Mouse (Mus musculus) frontal cortex, postnatal 14 days (tissue): Measurements from ENCODE around the gene Rassf1.
A peak's percentile ranks its signal among the peaks of the same experiment; 100 is the strongest.

Source experiments
- DNase-seq, 2 experiments: peaks; one replicate each; pipeline ENCODE4 v3.0.0; 2022; ENCODE audit warnings: low spot score in 2 of 2

Rassf1 gene

DNA sequence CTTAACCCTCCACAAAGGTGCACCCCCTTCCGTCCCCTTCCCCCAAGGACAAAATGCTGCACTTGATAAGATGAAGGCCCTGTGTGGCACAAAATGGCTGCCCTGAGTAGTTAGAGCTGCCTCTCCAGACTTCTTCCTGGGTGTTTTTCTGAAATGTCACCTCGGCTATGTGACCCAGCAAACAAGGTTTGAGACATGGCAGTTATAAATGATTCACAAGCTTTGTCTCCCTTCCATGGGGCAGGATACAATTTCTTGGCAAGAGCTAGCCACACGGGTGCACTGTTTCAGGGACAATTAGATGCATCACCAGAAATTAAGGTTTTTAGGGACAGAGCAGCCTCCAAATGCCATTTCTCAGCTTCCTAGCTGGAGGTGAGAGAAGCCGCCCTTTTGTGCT lies 10.9 kb upstream of the Rassf1 start:
- no peak for DNase-seq

DNA sequence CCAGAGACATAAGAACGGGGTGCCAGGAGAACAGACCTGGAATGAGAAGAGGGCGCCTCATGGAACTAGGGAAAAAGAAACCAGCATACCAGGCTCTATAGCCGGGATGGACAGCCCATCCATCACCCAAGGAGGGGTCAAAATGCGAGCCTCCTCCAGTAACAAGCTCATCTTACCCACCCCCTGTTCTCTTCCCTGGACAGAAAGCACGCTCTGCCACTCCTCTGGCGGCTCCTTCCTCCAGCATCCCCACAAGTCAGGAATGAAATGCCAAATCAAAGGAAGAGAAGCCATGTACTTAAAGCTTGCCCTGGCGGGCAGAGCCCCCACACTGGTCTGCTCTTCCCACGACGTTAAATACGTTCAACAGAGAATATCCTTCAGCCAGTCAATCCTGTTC lies 10.3 kb upstream of the Rassf1 start:
- no peak for DNase-seq

DNA sequence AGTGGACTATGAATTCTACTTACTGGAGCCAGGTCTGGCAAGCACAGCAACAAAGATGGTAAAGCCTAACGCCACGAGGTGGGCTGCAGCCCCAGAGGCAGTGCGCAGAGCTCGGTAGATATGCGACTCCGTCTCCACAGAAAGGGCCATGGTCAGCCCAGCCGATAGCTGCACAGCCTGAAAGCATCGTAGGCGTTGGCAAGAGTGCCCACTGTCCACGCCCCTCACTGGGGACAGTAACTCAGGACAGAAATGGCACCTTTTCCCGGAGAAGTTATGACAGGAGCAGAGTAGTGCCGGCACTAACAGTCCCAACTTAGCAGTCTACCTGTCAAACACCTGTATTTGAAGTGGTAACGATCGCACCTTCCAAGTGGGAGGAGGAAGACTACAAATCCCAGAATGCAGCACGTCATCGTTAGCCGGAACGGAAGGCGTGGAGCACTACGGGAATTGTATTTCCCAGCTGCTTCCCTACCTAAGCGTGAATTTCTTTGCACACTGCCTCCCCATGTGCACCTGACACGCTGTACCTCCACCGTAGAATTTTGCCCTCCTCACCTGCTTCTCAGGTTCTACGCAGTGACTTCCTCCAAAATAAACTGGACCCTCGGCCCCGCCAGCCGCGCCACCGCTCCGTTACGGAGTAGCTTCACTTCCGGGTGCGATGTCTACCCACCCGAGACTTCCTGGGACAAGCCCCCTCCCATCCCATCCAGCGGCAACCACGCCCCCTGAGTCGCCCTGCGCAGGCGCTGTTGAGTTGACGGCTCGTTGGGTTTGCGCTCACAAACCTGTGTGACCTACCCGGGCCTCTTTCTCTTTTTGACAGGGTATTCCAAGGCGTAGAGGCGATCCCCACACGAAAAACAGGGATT lies 9.6 kb upstream of the Rassf1 start, which contains the start of the genes Cyb561d2 and Nprl2:
Cyb561d2 (minus strand) TSS at position 720 of the 878 bp plus-strand sequence.
Nprl2 (plus strand) TSS at position 753 of the 878 bp plus-strand sequence.
- DNase-seq, result peak; percentile 90 to 93

DNA sequence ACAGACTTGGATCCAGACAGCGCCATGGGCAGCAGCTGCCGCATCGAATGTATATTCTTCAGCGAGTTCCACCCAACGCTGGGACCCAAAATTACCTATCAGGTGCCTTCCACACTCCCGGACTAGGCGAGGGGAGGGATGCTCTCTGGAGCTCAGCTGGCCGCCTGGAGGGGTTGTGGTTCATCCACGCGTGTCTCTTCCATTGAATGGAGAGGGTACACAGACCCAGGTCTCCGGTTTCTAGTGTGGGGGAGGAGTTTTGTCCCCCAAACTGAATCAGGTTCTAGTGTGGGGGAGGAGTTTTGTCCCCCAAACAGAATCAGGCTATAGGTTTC lies 9.0 kb upstream of the Rassf1 start:
- DNase-seq, result no peak

DNA sequence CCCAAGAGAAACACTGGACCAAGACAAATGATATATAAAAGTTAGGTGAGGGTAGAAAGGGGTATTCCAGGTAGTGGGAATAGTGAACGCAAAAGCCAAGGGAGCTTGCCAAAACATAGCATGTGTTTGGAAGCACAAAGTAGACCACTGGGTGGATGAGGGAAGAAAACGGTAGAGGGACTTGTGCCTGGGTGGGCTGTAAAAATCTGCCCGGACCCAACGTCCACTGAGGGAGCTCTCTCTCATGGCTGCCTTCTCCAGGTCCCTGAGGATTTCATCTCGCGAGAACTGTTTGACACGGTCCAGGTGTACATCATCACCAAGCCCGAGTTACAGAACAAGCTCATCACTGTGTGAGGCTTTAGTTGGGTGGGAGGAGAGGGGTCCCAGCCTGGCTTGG lies 8.6 kb upstream of the Rassf1 start:
- no peak for DNase-seq

DNA sequence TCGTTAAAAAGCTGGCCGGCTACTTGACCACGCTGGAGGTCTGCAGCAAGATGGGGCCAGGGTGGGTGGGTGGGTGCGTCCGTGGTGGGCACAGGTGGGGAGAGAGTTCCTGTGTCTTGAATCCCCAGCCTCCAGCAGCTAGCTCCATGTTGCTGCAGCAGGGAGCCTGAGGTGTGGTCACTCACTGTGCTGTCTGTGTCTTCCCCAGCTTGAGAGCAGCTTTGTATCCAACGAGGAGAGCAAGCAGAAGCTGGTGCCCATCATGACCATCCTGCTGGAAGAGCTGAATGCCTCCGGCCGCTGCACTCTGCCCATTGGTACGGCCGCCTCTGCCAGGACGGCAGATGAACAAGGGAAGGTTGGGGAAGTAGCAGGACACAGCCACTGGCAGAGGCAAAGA lies 8.1 kb upstream of the Rassf1 start:
- DNase-seq, result no peak

DNA sequence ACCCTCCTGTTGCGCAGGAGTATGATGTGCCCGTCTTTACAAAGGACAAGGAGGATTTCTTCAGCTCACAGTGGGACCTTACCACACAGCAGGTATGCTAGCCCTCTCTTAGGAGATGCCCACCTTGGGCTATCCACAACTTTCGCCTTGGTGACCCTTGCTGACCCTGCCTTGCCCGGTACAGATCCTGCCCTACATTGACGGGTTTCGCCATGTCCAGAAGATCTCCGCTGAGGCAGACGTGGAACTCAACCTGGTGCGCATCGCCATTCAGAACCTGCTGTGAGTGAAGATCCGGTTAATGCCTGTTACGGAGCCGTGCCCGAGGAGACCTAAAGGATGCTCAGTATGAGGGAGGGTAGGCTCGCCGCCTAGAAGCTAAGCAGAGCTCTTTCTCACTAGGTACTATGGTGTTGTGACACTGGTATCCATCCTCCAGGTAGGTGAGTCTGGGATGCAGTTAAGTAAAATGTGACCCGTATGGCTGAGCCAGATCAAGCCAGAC lies 7.1 kb upstream of the Rassf1 start:
- DNase-seq, result no peak

DNA sequence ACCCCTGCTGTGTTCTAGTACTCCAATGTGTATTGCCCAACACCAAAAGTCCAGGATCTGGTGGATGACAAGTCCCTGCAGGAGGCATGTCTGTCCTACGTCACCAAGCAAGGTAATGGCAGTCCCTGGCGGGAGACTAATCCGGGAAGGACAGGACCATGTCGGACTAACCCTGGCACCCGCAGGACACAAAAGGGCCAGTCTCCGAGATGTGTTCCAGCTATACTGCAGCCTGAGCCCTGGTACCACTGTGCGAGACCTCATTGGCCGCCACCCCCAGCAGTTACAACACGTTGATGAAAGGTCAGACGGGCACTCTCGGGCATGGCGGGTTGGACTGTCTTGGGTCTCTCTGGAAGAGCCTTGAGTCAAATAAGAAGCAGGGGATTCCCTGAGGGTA lies 6.6 kb upstream of the Rassf1 start:
- DNase-seq, result no peak

DNA sequence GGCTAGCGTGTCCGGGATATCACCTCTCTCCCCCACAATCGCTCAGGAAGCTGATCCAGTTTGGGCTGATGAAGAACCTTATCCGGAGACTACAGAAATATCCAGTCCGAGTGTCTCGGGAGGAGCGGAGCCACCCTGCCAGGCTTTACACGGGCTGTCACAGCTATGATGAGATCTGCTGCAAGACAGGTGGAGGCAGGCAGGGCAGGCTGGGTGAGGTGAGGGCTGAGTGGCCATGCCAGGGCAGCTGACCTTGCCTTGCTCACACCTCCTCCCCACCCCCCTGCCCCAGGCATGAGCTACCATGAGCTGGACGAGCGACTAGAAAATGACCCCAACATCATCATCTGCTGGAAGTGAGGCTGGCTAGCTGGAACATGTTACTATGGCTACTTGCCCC lies 6.2 kb upstream of the Rassf1 start:
- no peak for DNase-seq

DNA sequence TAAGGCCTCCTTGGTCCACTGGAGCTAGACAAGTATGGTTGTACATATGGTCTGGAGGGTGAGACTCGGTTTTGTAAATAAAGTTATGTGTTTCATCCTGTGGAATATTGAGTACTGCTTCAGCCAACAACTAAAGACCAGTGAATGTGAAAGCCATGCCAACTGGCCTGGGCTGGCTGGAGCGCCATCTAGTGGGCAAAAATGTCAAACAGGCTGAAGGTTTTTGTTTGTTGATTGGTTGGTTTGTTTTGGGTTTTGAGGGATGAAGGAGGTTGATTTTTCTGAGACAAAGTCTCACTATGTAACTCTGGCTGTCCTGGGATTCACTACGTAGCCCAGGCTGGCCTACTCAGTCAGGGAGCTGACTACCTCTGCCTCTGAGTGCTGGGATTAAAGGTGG lies 5.8 kb upstream of the Rassf1 start:
- peak in 1 of 2 experiments; percentile 70 for DNase-seq

DNA sequence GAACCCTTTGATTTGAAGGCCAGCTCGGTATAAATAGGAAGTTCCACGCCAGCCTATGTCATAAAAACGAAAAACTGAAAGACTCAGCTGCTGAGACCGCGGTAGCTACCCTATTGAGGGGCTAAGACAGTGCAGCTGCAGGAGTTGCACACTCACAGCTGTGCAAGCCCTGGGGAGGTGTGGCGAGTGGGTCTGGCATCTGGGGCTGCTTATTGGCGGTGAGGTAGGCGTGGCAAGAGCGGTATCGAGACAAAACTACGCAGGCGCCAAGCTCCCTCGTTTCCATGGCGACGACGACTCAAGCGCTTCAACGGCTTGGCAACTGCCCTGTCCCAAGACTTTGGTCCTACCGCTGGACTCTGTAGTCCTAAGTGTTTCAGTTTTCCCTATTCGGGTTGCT lies 4.3 kb upstream of the Rassf1 start, which contains the start of gene Zmynd10:
Zmynd10 (plus strand) TSS at position 273 of the 400 bp plus-strand sequence.
- peak; percentile 81 to 85 for DNase-seq

DNA sequence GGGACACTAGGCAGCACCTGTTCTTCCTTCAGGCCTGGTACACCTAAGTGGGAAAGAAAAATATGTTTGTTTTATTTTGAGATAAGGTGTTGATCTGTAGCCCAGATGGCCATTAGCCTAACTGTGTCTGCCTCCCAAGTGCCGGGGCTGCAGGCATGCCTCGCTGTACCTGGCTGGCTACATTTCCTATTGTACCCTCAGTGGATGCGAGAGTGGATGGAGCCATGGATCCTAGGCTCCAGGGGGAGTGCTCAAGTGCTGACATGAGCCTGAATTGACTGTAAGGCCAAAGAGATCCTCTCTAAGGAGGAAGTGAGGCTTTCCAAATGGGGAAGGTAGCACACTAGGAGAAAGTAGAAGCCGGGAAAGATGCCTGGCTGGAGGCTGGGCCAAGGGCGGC lies 3.4 kb upstream of the Rassf1 start:
- DNase-seq, result no peak

DNA sequence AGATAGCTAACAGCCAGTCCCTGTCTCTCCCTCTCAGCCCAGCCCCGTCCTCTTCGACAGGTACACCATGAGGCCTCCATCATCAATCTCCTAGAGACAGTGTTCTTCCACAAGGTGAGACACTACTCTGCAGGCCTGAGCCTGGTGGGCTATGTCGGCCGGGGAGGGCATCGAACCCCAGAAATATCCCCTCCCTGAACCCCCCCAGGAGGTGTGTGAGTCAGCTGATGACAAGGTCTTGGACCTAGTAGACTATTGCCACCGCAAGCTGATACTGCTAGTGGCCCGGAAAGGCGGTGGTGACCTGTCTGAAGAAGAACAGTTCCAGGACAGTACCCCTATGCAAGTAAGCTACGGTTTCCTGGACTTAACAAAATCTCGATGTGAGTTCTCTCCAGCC lies 2.5 kb upstream of the Rassf1 start:
- DNase-seq, result no peak

DNA sequence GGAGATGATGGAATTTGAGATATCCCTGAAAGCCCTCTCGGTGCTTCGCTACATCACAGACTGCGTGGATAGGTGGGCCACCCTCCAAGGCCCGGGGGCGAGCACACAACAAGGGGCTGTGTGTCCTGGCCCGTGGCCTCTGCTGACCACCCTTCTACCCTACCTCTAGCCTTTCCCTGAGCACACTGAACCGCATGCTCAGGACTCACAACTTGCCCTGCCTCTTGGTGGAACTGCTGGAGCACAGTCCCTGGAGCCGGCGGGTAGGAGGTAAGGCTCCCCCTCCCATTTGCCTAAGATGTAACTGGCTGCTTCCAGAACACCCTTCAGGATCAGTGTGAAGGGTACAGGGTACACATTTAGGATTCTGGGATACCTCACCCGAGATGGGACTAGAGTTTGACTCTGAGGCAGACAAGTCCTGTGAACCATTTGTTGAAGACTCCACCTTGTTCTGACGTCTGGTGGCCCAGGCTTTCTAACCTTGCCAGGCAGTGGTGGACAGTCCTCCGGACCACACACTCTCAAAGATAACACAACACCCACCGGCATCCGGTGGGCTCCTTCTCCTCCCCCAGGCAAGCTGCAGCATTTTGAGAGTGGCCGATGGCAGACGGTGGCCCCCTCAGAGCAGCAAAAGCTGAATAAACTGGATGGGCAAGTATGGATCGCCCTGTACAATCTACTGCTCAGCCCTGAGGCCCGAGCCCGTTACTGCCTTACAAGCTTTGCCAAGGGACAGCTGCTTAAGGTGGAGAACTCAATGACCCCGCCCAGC lies 1.9 kb upstream of the Rassf1 start:
- DNase-seq, result no peak

DNA sequence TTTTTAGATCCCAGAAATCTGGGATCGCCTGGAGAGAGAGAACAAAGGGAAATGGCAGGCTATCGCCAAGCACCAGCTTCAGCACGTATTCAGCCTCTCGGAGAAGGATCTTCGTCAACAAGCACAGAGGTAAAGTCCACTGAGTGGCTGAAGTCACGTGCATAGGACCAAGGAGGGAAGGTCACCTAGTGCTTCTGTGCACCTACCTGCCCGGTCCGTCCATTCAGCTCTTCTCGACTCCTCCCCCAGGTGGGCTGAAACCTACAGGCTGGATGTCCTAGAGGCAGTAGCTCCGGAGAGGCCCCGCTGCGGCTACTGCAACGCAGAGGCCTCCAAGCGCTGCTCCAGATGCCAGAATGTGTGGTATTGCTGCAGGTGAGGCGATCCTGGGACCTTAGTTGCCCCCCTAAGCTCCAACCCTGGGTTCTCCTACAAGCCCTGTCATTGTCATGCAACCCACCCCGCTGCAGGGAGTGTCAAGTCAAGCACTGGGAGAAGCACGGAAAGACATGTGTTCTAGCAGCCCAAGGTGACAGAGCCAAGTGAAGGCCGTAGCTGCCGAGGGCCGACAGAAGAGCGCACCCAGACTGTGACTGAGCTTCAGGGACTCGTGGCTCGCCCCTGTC lies 751 bp upstream of the Rassf1 start:
- no peak for DNase-seq

DNA sequence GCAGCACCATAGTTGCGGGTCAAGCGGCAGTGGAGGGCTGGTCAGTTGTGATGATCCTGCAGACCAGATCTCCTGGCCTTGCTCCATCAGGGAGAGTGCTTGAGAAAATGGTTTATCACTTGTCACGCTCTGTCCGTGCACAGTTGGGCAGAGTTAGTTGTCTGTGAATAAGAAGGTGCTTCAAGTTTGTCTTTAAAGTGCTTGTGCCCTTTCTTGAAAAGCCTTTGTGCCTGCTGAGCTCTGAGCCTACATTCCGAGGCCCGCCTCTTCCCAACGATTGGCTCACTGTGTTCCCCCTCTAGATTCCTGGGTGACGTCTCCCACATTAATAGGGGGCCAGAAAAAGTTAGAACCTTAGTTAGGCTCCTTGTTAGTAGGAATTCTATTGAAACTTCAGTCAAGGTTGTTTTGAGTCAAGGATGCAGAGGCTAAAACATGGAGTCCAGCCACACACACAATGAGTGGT lies 568 bp downstream of the Rassf1 start:
- no peak for DNase-seq

DNA sequence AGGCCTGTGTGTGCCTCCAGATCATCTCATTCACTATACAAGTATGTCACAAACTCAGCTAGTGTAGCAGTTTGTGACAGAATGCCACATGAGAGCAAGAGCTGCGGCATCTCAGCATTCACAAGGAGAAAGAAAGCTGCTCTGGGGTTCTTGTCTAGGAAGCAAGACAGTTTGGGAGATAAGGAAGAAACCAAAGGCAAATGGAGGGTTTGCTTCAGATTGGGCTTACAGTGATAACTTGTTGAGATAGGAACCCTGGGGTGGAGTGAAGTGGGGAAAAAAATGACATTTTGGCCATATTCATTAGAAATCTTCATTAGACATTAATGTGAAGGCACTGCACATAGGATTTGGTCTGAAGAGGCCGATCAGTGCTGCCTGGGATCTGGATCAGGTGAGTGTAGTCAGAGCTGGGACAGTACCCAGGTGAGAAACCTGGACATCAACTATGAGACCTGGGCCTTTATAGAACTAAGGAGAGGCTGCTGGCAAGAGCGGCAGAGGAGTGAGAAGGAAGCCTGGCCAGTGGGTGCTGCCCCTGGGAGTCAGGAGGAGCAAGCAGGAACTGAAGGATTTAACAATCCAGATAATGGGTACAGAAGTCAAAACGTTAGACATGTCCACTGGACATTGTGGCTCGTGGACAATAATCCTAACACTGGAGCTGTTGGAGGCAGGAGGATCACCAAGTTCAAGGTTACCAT lies 1.5 kb downstream of the Rassf1 start:
- no peak for DNase-seq

DNA sequence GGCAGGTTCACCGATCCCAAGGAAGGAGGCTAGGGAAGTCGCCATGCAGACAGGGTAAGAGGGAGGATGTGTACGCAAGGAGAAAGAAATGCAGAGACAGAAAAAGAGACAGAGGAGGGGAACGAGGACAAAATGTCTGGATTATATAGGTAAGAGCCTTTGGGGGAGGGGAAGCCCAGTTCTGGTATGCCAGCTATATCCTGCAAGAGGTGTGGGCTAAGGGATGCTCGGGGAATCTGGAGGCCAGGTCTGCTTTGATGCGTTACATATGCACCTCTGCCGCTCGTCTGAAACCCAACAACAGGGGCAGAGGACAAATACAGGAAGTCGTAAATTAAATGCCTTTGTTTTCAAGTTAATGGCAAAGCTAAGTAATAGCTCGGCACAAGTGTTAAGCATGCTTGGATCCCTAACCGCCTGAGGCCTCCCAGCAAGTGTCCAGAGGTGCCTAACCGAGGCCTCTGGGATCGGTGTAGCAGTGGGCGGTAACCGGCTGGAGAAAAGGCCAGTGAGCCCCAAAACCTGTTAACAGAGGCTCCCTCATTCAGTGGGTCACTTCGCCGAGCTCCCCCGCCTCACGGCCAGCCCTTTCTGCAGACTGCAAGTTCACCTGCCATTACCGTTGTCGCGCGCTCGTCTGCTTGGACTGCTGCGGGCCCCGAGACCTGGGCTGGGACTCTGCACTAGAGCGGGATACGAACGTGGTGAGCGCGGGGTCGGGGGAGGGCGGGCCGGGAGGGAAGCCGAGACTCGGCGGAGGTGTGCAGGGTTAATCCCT lies 2.4 kb downstream of the Rassf1 start:
- DNase-seq, result peak in 1 of 2 experiments; percentile 32

DNA sequence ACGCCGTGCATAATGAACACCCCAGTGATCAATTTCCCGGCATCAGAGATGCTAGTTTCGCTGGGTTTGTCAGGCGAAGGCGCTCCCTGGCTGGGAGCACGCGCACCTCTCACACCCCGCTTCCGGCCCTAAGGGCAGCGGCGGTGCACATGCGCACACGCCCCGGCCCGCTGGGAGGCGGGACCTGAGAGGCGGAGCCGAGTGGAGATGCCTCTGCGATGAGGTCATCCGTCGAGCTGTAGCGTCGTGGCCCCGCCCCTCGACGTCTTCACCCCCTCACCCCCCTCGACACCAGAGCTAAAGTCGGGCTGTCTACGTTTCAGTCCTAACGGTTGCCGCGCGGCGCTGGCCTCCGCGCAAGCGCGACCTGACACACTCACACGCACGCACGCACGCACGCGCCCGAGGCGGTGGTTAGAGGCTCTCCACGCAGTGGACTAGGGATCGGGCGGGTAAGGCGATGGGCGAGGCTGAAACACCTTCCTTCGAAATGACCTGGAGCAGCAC lies 3.0 kb downstream of the Rassf1 start:
- peak; percentile 92 to 93 for DNase-seq

DNA sequence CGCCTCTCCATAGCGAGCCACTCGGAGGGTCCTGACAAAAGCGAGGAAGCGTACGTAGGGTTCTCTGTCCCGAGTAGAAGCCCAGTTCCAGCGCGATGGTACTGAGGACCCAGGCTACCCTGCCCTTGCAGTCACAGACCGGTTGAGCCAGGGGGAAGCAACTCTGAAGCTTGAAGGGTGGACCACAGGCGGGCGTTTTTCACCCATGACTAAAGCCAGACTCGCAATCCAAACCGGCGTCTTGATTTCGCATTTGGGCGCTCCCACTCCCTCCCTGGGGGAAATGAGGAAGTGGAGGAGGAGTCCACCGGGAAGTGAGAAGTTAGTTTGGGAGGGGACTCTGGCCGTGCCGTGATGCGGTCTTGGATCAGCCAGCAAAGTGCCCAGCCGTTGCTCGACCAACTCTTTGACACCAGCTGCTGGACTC lies 3.7 kb downstream of the Rassf1 start:
- no peak for DNase-seq
